Mouse (Mus musculus) neutrophil, adult 65 days (primary cell): ENCODE results near the gene Nlk. TPM values are rescaled to one million over a fixed set of nuclear protein-coding genes. Genes with fewer than 3 reads are reported as not detected.

Experiments
- total RNA-seq: library from RNA; stranded (reverse); gene quantifications from 2 replicates; pipeline ENCODE4 v1.2.4, GENCODE M21; 2023

The Nlk gene
- total RNA-seq: 13.5 and 17.3 TPM in 2 replicates

GRCm38 (mm10) chr11:78696777-78697752 lies at the start of gene Nlk:
Gene Nlk (minus strand): TSS chr11:78697373.

GRCm38 (mm10) chr11:78550168-78551058 lies 146.8 kb downstream of the Nlk start, which contains the start of gene Tmem97:
Gene Tmem97 (minus strand): TSS chr11:78550777.

DNA sequence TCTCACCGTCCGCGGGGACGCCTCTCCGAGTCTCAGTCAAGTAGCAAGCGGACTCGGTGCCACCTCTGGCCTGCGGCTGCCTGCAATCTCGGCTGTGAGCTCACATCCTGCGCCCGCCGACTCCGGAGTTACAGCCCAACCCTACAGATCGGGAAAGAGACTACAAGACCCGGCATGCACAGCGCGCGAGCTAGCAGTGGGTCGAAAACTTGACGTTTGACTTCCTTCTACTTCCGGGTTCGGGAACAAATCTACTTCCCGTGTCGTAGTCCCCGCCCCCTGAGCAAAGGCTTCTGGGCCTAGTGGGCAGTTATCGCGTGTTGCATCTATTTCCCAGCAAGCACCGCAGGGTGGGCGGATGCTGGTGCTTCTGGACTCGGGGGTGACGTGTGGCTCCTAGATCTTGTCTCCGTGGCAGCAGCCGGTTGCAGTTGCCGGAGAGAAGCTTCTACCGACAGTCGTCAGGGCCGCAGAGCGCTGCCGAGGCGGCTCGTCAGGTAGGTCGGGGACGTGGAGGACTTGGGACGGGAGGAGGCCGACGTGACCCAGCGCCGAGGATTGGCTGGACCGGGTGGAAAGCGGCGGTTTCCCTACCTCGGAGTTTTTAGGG lies 161.0 kb downstream of the Nlk start, which contains the start of the genes Tnfaip1 and Ift20:
Gene Tnfaip1, minus strand, starts transcription at position 253 of the 610 bp plus-strand sequence.
Gene Ift20, plus strand, starts transcription at position 282 of the 610 bp plus-strand sequence.

Other genes starting within 250 kb of the Nlk start
- gene Slc46a1, start 231.7 kb downstream of the Nlk start, total RNA-seq: 0.47 and 0.86 TPM in 2 replicates
- 0.09 and 0.60 TPM in 2 replicates for gene Sarm1, start 199.6 kb downstream of the Nlk start, total RNA-seq
- gene Vtn, start 198.3 kb downstream of the Nlk start, total RNA-seq: not detected in 2 replicates
- gene Sebox, start 193.9 kb downstream of the Nlk start, total RNA-seq: not detected in 2 replicates
- 12.7 and 18.9 TPM in 2 replicates for gene Tmem199, start 185.2 kb downstream of the Nlk start, total RNA-seq
- gene Poldip2, start 185.2 kb downstream of the Nlk start, total RNA-seq: 14.5 and 18.5 TPM in 2 replicates
- gene Tnfaip1, start 161.0 kb downstream of the Nlk start, total RNA-seq: 6.4 and 8.4 TPM in 2 replicates
- gene Ift20, start 161.0 kb downstream of the Nlk start, total RNA-seq: 24.9 and 28.1 TPM in 2 replicates
- 7.9 and 9.4 TPM in 2 replicates for gene Tmem97, start 146.6 kb downstream of the Nlk start, total RNA-seq
- 2.3 and 5.2 TPM in 2 replicates for gene Ccnq, start 54.4 kb upstream of the Nlk start, total RNA-seq
- 2.7 and 4.5 TPM in 2 replicates for gene Lyrm9, start 129.2 kb upstream of the Nlk start, total RNA-seq
- not detected in 2 replicates for gene Nos2, start 223.4 kb upstream of the Nlk start, total RNA-seq